Comparison of ENCODE assay signal across 10 mouse cellular contexts in genomic region chr2:18050018-18050417, GRCm38 (mm10). TPM values are rescaled to one million over a fixed set of nuclear protein-coding genes. Genes with fewer than 3 reads are reported as not detected.
DNase-seq lines count a peak whose midpoint lies in the region; ATAC-seq lines count a peak whose summit lies in the region.
"Had no signal": no experiment of that assay in that cellular context is flagged by ENCODE, and none has a peak within 500 bp of the region (broad histone marks: within the 10 kb centered on the region; RNA-seq: fewer than 3 reads in every experiment).

No protein-coding gene starts in this region.

- peak overlapping the region; percentile 76 for H3K4me2 ChIP-seq in heart, embryonic 15.5 days
- H3K4me2 ChIP-seq in embryonic facial prominence, embryonic 11.5 days (ENCODE audit: low read depth, low read length) = peak overlapping the region; percentile 84
- H3K4me2 ChIP-seq in midbrain, embryonic 15.5 days = peak overlapping the region; percentile 54

- H3K4me1 ChIP-seq in heart, embryonic 15.5 days (replicated peaks) = peaks cover 14% of the 10 kb centered on the region
- peaks cover 5% of the 10 kb centered on the region for H3K4me1 ChIP-seq in embryonic facial prominence, embryonic 11.5 days (ENCODE audit: control insufficient read depth, insufficient read depth, low read length)
- H3K4me1 ChIP-seq in midbrain, embryonic 15.5 days = peaks cover 35% of the 10 kb centered on the region

- intact Hi-C loops in heart, postnatal 25 days (cut with DNase I) = loop anchor here (10.0 kb wide), 1 partner anchor 535 kb away; no protein-coding TSS in a partner anchor

- H3K27me3 ChIP-seq in heart, embryonic 15.5 days = no peaks in the 10 kb centered on the region
- no peaks in the 10 kb centered on the region for H3K27me3 ChIP-seq in embryonic facial prominence, embryonic 11.5 days (ENCODE audit: control insufficient read depth, insufficient read depth, low read length)
- H3K27me3 ChIP-seq in midbrain, embryonic 15.5 days (replicated peaks) = no peaks in the 10 kb centered on the region

- H3K9ac ChIP-seq in heart, embryonic 15.5 days = peak overlapping the region; percentile 99; the same call in 1 of the 2 replicates
- H3K9ac ChIP-seq in embryonic facial prominence, embryonic 11.5 days (replicated peaks; ENCODE audit: low read length) = peak overlapping the region; percentile 100
- no peak overlapping the region for H3K9ac ChIP-seq in midbrain, embryonic 15.5 days

- no peaks in the 10 kb centered on the region for H3K9me3 ChIP-seq in heart, embryonic 15.5 days (replicated peaks)
- H3K9me3 ChIP-seq in embryonic facial prominence, embryonic 11.5 days (replicated peaks; ENCODE audit: control insufficient read depth, low read length) = no peaks in the 10 kb centered on the region
- H3K9me3 ChIP-seq in midbrain, embryonic 15.5 days = no peaks in the 10 kb centered on the region

- no peak for DNase-seq in heart, postnatal 25 days (ENCODE audit: low spot score)
- peak; percentile 25 for DNase-seq in embryonic facial prominence, embryonic 11.5 days (ENCODE audit: low spot score)
- DNase-seq in induced T-regulatory cell, adult 2 months (ENCODE audit: low read depth) = peak; percentile 29
- DNase-seq in ovary, postnatal 14 days (ENCODE audit: low spot score) = no peak
- DNase-seq in left cerebral cortex, adult 11 months (ENCODE audit: low spot score) = no peak
- no peak for DNase-seq in kidney, adult 9 months

- 24% methylated on average over 2 of the region's 2 CpGs for WGBS in heart, embryonic 15.5 days
- WGBS in embryonic facial prominence, embryonic 11.5 days = 5% methylated on average over 2 of the region's 2 CpGs
- 14% methylated on average over 2 of the region's 2 CpGs for WGBS in midbrain, embryonic 15.5 days

- peak overlapping the region; percentile 99 for H3K27ac ChIP-seq in heart, embryonic 15.5 days
- H3K27ac ChIP-seq in embryonic facial prominence, embryonic 11.5 days (replicated peaks; ENCODE audit: low read depth, low read length) = peak overlapping the region; percentile 100
- peak overlapping the region; percentile 97 for H3K27ac ChIP-seq in midbrain, embryonic 15.5 days

- ATAC-seq in heart, embryonic 15.5 days (replicated peaks; ENCODE audit: insufficient number of reproducible peaks, insufficient read depth, low FRiP score, low read depth) = no peak
- no peak for ATAC-seq in embryonic facial prominence, embryonic 11.5 days (replicated peaks; ENCODE audit: insufficient number of reproducible peaks, low FRiP score, low TSS enrichment, low read depth)
- no peak for ATAC-seq in midbrain, embryonic 15.5 days (replicated peaks)

- peak overlapping the region; percentile 95 for H3K4me3 ChIP-seq in heart, embryonic 15.5 days
- H3K4me3 ChIP-seq in embryonic facial prominence, embryonic 11.5 days (ENCODE audit: low read depth, low read length) = peak overlapping the region; percentile 99
- H3K4me3 ChIP-seq in midbrain, embryonic 15.5 days = no peak overlapping the region

- no peaks in the 10 kb centered on the region for H3K36me3 ChIP-seq in heart, embryonic 15.5 days
- no peaks in the 10 kb centered on the region; the same call in 1 of the 2 replicates for H3K36me3 ChIP-seq in embryonic facial prominence, embryonic 11.5 days (replicated peaks; ENCODE audit: control insufficient read depth, insufficient read depth, low read depth, low read length)
- no peaks in the 10 kb centered on the region for H3K36me3 ChIP-seq in midbrain, embryonic 15.5 days (replicated peaks)

RNA-seq across cellular contexts. Expression of gene Skida1, which starts 1.2 kb away (rescaled TPM):
- polyA plus RNA-seq in heart, embryonic 15.5 days (2015; fragmentation: Nextera tagmentation; extraction: Ambion mirVana) = 4.8 and 5.3 TPM in 2 replicates
- 1 to 10 TPM; 3.3 to 4.0 TPM for total RNA-seq in heart, postnatal 25 days (2021)
- polyA plus RNA-seq in embryonic facial prominence, embryonic 11.5 days (2014; fragmentation: Nextera tagmentation; extraction: Ambion mirVana) = 15.5 and 16.9 TPM in 2 replicates
- 8.1 and 9.0 TPM in 2 replicates for polyA plus RNA-seq in midbrain, embryonic 15.5 days (2015; fragmentation: Nextera tagmentation; extraction: Ambion mirVana)
- total RNA-seq: megakaryocyte progenitor cell, adult 5-6 weeks had no signal

RNA-seq across cellular contexts. Expression of gene Mllt10, which starts 5.0 kb away (rescaled TPM):
- polyA plus RNA-seq in heart, embryonic 15.5 days (2015; fragmentation: Nextera tagmentation; extraction: Ambion mirVana) = 35.1 and 36.0 TPM in 2 replicates
- total RNA-seq in heart, postnatal 25 days (2021) = 10 to 100 TPM; 32.6 to 35.1 TPM
- 40.8 and 44.3 TPM in 2 replicates for polyA plus RNA-seq in embryonic facial prominence, embryonic 11.5 days (2014; fragmentation: Nextera tagmentation; extraction: Ambion mirVana)
- 49.9 and 53.1 TPM in 2 replicates for polyA plus RNA-seq in midbrain, embryonic 15.5 days (2015; fragmentation: Nextera tagmentation; extraction: Ambion mirVana)

RNA-seq across cellular contexts. Expression of gene A930004D18Rik, which starts 12.5 kb away (rescaled TPM):
- polyA plus RNA-seq in heart, embryonic 15.5 days (2015; fragmentation: Nextera tagmentation; extraction: Ambion mirVana) = 11.6 and 13.2 TPM in 2 replicates
- 1 to 10 TPM; 3.5 to 3.8 TPM for total RNA-seq in heart, postnatal 25 days (2021)
- polyA plus RNA-seq in embryonic facial prominence, embryonic 11.5 days (2014; fragmentation: Nextera tagmentation; extraction: Ambion mirVana) = 6.6 and 9.2 TPM in 2 replicates
- polyA plus RNA-seq in midbrain, embryonic 15.5 days (2015; fragmentation: Nextera tagmentation; extraction: Ambion mirVana) = 8.1 and 11.8 TPM in 2 replicates
- total RNA-seq: megakaryocyte progenitor cell, adult 5-6 weeks had no signal

RNA-seq across cellular contexts. Expression of gene H2al2a, which starts 53.3 kb away (rescaled TPM):
- polyA plus RNA-seq in heart, embryonic 15.5 days (2015; fragmentation: Nextera tagmentation; extraction: Ambion mirVana) = not detected in 2 replicates
- total RNA-seq in heart, postnatal 25 days (2021) = not detected
- not detected in 2 replicates for polyA plus RNA-seq in embryonic facial prominence, embryonic 11.5 days (2014; fragmentation: Nextera tagmentation; extraction: Ambion mirVana)
- polyA plus RNA-seq in midbrain, embryonic 15.5 days (2015; fragmentation: Nextera tagmentation; extraction: Ambion mirVana) = not detected in 2 replicates
- total RNA-seq: gastrocnemius, adult 8-10 months; megakaryocyte progenitor cell, adult 5-6 weeks had no signal

Comparison
In these comparisons a context has a peak if more than half of its experiments do, and no peak if none do; other contexts are left out.
1. DNase-seq: peak in embryonic facial prominence, embryonic 11.5 days (single experiment) and induced T-regulatory cell, adult 2 months (single experiment); none in heart, postnatal 25 days (single experiment), ovary, postnatal 14 days (single experiment), left cerebral cortex, adult 11 months (single experiment) and kidney, adult 9 months (single experiment).
2. Peak in every context shown above with its lines, with median percentiles within 50 percentile points of each other: H3K27ac ChIP-seq and H3K4me2 ChIP-seq.